Mouse (Mus musculus): ENCODE data around the gene Slc25a15. TPM values are rescaled to one million over a fixed set of nuclear protein-coding genes. Genes with fewer than 3 reads are reported as not detected.

Gene Slc25a15
- polyA plus RNA-seq (2012; ENCODE audit: insufficient read depth, insufficient read length, missing spikeins): 8.8 and 9.4 TPM in 2 replicates

DNA sequence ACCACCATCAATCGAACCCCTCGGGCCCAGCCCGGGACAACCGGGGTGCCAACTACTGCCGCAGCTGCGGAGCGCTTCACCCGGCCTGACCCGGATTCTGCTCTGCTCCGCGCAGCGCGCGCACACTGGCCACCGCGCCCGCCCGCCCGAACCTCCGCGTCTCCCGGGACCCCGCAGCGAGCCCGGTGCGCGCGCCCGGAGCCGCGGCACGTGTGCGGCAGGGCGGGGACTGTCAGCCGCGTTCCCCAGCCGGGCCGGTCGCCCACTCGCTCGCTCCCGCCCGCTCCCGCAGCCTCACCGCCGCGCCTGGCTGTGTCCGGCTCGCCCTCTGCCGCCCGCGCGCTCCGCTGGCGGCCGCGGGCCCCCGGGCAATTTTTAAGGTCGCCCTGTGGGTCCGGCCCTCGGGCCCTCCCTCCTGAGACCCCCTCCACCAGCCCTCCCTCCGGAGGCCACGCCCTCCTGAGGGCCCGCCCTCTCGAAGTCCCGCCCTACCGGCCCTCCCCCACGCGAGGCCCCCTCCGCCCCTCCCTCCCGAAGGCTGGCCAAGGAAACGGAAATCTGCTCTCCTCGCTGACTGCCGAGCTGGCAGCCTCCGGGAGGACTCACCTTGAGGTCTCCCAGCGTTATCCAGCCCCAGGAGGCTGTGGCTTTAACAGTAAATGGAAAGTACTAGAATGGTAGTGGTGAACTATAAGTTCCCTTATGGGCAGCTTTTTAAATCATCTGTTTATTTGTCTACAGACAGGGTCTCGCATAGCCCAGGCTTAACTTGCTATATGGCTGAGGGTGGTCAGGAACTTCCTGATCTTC, at the start of gene Slc25a15:
Gene Slc25a15, minus strand, starts transcription at position 456 of the 810 bp plus-strand sequence.
- 0 out of 2 replicates have a peak, but pooled peaks cover 2% of the 10 kb centered on the region for H3K4me1 ChIP-seq (ENCODE audit: control insufficient read depth, insufficient read depth, insufficient read length, low read length)
- peak within 1 kb of the TSS; percentile 93 for H3K27ac ChIP-seq (replicated peaks; ENCODE audit: low read depth, low read length)

DNA sequence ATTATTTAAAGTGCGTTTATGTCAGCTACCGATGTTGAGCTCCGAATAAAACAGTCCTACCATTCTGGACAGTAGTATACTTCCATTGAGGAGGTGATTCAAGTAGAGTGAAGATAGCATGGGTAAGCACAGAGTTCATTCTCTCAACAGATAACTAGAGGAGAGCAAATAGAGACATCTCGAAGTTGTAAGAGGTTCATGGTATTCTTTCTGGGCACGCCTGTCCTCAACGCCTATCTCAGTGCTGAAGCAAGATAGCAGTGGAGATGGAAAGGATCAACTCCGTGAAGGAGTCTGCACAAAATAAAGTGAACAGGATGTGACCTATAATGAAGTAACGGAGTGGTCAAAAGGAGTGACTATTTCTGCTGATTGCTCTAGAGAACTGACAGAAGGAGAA, 13.6 kb upstream of the Slc25a15 start:
- H3K27ac ChIP-seq (replicated peaks; ENCODE audit: low read depth, low read length): no peak overlapping the region
- H3K4me1 ChIP-seq (ENCODE audit: control insufficient read depth, insufficient read depth, insufficient read length, low read length): no peaks in the 10 kb centered on the region
- H3K4me3 ChIP-seq (ENCODE audit: insufficient read depth, low read depth, low read length): peak overlapping the region; percentile 94

More for the DNA sequence above, at the start of gene Slc25a15:
- peak within 1 kb of the TSS; percentile 97 for H3K4me3 ChIP-seq (ENCODE audit: insufficient read depth, low read depth, low read length)

DNA sequence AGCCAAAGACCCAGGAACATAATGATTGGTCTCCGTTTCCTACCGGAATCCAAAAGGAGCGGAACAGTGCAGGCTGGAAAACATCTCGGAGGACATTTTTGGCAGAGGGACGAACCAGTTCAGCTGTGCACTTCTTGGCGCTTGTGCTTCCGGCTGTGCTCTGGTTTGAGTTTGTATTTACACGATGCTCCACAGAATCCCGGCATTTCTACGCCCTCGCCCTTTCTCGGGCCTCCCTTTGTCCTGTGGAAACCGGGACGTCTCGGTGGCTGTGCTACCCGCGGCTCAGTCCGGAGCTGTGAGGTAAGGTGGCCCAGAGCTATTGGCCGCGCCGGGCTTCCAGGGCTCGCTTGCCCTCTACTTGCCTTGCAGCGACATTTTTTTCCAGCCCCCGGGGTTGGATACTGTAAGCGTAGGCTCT, 12.9 kb upstream of the Slc25a15 start, which contains the start of gene Mrps31:
Gene Mrps31, plus strand, starts transcription at position 80 of the 421 bp plus-strand sequence.
- Histone ChIP-seq H3K4me1 (ENCODE audit: control insufficient read depth, insufficient read depth, insufficient read length, low read length) (no peaks in the 10 kb centered on the region), H3K27ac (replicated peaks; ENCODE audit: low read depth, low read length) (peak within 1 kb of the TSS; percentile 75)

DNA sequence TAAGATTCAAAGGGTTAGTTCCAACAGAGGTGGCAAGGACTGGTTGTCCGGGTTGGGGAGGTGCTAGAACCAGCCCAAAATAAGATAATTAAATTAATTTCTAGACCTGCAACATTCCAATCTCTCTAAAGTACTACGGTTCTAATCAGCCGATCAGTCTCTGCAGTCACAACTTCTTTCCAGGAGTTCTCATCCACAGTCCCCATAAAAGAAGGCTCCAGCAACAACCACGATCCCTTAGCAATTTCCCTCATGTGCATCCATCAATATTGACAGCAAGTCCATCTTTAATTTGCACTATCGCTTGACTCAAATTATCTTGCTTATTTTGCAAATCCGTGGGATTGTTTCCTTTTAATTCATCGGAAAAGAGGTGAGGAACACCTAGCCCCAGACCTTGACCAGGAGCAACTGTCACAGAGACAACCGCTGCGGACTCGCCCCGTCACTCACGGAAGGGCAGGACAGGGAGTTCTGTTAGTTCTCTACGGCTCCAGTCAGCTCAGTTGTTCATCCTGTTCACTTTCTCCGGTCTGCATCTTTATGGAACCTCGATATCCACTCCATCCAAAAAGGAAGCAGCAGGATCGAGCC, 12.4 kb upstream of the Slc25a15 start:
- peak overlapping the region; percentile 60 for H3K4me3 ChIP-seq (ENCODE audit: insufficient read depth, low read depth, low read length)
- H3K4me1 ChIP-seq (ENCODE audit: control insufficient read depth, insufficient read depth, insufficient read length, low read length): no peaks in the 10 kb centered on the region
- 0 out of 2 replicates have a peak overlapping the region, but pooled peaks have one; percentile 18 for H3K27ac ChIP-seq (replicated peaks; ENCODE audit: low read depth, low read length)

More for the DNA sequence above, 12.9 kb upstream of the Slc25a15 start, which contains the start of gene Mrps31:
- H3K4me3 ChIP-seq (ENCODE audit: insufficient read depth, low read depth, low read length): peak within 1 kb of the TSS; percentile 94

DNA sequence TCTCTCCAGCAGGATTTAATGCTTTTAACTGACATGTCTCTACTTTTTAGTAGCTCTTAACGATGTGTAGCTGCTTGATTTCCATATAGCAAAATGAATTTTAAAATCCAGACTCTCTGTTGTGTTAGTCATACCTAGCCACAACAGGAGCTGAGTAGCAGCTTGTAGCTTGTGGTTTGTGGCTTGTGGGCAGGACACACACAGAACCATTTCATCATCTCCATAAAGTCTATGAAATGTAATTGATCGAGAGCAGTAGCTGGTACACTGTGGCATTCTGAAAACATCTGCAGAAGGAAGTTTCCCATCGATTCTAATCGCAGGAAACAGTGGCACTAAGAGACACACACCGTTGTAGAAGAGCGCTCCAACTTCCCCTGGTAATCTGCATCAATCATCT, 7.3 kb upstream of the Slc25a15 start:
- H3K27ac ChIP-seq (replicated peaks; ENCODE audit: low read depth, low read length): no peak overlapping the region
- no peak overlapping the region for H3K4me3 ChIP-seq (ENCODE audit: insufficient read depth, low read depth, low read length)
- no peaks in the 10 kb centered on the region for H3K4me1 ChIP-seq (ENCODE audit: control insufficient read depth, insufficient read depth, insufficient read length, low read length)

DNA sequence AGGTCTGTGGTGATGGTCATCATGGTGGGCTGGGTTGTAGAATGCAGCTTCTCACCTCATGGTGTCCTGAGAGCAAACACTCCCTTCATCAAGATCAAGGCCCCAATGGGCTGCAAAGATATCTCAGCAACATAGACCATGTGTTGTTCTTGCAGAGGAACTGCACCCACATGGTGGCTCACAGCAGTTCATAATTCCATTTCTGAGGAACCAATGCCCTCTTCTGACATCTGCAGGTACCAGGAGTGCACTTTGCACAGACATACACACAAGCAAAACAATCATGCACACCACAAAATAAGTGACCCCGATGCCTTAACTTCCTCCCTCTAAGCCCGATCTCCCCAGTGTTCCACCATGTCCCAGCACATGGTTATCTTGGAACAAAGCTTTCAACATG, 4.8 kb upstream of the Slc25a15 start:
- no peak overlapping the region for H3K4me3 ChIP-seq (ENCODE audit: insufficient read depth, low read depth, low read length)
- 0 out of 2 replicates have a peak, but pooled peaks cover 2% of the 10 kb centered on the region for H3K4me1 ChIP-seq (ENCODE audit: control insufficient read depth, insufficient read depth, insufficient read length, low read length)
- H3K27ac ChIP-seq (replicated peaks; ENCODE audit: low read depth, low read length): no peak overlapping the region

DNA sequence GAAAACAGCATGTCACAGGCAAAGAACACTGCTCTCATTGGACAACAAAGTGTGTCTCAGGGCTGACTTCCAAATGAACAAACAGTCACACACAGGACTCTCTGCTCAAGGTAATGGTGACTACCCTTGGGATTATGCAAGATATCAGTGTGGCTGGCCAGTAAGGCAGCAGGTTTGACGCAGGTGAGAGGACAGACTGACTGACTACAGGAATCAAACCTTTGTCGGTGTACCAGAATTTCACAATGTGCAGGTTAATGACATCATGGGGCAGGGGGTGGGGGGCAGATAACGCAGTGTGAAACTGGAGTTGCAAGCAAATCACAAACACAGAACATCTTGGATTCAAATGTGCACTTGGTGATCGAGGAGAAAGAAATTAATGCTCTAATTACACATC, 2.2 kb upstream of the Slc25a15 start:
- Histone ChIP-seq H3K27ac (replicated peaks; ENCODE audit: low read depth, low read length) (no peak overlapping the region), H3K4me1 (ENCODE audit: control insufficient read depth, insufficient read depth, insufficient read length, low read length) (0 out of 2 replicates have a peak, but pooled peaks cover 2% of the 10 kb centered on the region), H3K4me3 (ENCODE audit: insufficient read depth, low read depth, low read length) (no peak overlapping the region)

DNA sequence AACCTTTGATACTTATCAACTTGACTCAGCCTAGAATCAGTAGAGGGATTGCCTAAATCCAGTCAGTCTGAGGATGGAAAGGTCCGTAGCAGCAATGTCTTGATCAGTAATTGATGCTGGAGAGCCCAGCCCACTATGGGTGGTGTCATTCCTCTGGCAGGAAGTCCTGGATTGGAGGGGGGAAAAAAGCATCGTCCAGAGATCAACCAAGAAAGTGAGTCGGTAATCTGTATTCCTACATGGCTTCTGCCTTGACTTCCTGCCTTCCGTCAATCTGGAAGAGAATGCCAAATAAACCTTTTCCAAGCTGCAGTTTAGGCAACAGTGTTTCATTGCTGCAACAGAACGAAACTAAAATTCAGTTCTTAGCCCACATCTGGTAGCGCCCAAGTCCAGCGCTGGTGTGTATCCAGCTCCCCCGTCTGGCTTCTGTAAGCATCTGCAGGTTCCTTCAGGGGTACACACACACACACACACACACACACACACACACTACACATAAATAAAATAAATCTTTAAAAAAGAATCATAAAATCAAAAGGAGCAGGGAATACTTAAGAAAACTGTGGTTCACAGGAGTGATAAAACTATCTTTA, 986 bp upstream of the Slc25a15 start:
- H3K4me3 ChIP-seq (ENCODE audit: insufficient read depth, low read depth, low read length): peak overlapping the region; percentile 69; the same call in 1 of the 2 replicates
- 0 out of 2 replicates have a peak, but pooled peaks cover 2% of the 10 kb centered on the region for H3K4me1 ChIP-seq (ENCODE audit: control insufficient read depth, insufficient read depth, insufficient read length, low read length)

DNA sequence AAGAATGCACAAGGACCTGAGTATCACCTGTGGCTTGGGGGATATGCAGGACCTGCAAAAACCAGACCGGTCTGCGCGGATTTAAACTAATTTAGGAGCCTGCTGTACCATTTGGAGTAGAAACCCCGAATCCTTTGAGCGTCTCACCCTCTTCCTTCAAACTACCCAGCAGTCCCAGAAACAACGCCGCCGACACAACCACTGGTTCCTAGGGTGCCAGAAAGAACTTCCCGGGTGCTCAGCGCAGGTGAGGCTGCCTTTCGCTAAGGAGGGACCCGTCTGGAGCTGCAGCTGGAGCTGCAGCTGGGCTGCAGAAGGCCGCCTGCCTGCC, 621 bp downstream of the Slc25a15 start:
- Histone ChIP-seq H3K4me3 (ENCODE audit: insufficient read depth, low read depth, low read length) (peak overlapping the region; percentile 97), H3K27ac (replicated peaks; ENCODE audit: low read depth, low read length) (peak overlapping the region; percentile 35; the same call in 1 of the 2 replicates), H3K4me1 (ENCODE audit: control insufficient read depth, insufficient read depth, insufficient read length, low read length) (0 out of 2 replicates have a peak, but pooled peaks cover 2% of the 10 kb centered on the region)

More for the DNA sequence above, 986 bp upstream of the Slc25a15 start:
- peak overlapping the region; percentile 93 for H3K27ac ChIP-seq (replicated peaks; ENCODE audit: low read depth, low read length)

DNA sequence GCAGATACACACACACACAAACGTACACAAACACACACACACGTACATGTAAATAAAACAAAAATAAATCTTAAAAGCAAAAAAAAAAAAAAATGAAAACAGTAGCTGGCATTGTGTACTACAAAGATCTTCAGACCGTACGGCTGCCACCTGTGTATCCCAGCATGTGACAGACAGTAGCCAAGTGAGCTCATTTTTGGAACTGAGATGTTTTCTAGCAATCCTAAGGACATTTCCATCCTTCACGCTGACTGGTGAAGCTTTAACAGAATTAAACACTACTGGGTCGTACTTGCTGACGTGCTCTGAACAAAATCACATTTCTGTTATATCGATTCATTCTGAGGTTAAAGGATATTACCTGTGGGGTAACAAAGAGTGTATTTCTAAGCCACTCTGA, 3.1 kb downstream of the Slc25a15 start:
- Histone ChIP-seq H3K4me3 (ENCODE audit: insufficient read depth, low read depth, low read length) (no peak overlapping the region), H3K27ac (replicated peaks; ENCODE audit: low read depth, low read length) (no peak overlapping the region), H3K4me1 (ENCODE audit: control insufficient read depth, insufficient read depth, insufficient read length, low read length) (0 out of 2 replicates have a peak, but pooled peaks cover 2% of the 10 kb centered on the region)

DNA sequence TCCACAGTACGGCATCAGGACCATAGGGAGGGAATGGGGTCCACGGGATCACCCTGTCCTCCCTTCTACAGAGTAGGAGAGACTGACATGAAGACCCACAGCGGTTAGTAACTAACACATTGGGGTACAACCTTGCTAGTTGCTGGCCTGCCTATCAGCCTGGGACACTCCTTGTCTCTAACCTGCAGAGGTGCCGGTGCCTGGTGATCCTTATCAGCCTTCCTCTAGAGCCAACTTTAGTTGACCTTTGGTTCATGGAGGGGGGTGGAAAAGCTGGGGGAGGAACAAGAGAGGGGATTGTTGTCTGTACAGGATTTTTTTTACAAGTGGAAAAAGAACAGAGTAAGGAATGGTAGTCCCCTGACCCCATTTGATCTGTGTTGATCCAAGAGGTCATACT, 3.9 kb downstream of the Slc25a15 start:
- H3K4me1 ChIP-seq (ENCODE audit: control insufficient read depth, insufficient read depth, insufficient read length, low read length): 0 out of 2 replicates have a peak, but pooled peaks cover 2% of the 10 kb centered on the region
- H3K4me3 ChIP-seq (ENCODE audit: insufficient read depth, low read depth, low read length): no peak overlapping the region
- no peak overlapping the region for H3K27ac ChIP-seq (replicated peaks; ENCODE audit: low read depth, low read length)

DNA sequence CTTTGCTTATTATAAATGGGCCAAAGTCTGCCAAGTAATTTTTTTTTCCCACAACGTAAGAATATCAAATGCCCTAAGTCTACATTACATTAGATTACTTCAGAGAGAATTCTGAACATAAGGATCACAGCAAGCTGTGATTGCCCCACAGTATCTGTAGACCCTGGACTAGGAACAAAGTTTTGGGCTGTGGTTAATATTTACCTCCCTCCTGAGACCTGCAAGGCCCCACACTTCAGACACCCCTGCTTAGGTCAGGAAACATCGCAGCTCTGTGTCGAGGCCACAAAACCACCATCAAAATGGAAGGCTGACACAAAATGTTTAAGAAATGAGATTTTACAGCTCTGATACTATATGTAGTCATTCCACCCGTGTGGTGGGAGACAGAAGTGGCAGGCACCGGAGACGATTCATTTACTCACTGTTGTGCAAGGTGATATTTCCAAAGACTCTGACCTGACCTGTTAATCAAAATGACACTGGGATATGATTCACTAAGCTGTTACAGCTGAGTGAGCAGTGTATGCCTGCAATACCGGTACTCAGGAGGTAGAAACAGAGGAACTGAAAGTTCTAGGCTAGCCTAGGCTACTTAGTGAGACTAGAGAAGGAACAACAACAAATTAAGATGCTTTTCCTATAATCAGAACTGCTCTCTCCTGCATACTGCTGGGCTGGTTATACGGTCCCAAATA, 7.5 kb downstream of the Slc25a15 start:
- no peaks in the 10 kb centered on the region for H3K4me1 ChIP-seq (ENCODE audit: control insufficient read depth, insufficient read depth, insufficient read length, low read length)
- no peak overlapping the region for H3K27ac ChIP-seq (replicated peaks; ENCODE audit: low read depth, low read length)
- H3K4me3 ChIP-seq (ENCODE audit: insufficient read depth, low read depth, low read length): no peak overlapping the region

DNA sequence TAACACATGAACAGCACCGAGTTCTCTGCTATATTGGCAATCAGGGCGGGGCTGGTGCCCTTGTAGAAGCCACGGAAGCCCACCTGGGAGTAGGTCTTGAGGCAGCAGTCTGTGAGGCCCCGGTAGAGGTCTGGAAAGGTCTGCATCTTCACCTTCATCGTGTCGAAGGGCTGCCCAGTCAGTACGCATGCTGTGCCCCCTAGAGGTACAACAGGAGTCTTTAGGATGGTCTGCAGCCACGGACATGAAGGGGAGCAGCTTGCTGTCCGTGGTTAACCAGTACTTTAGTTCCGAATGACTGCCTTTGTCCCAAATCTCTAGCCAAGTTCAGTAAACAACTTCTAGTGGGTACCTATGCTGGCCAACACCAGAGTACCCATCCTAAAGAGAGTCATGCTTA, 8.5 kb downstream of the Slc25a15 start:
- H3K27ac ChIP-seq (replicated peaks; ENCODE audit: low read depth, low read length): no peak overlapping the region
- H3K4me1 ChIP-seq (ENCODE audit: control insufficient read depth, insufficient read depth, insufficient read length, low read length): no peaks in the 10 kb centered on the region
- no peak overlapping the region for H3K4me3 ChIP-seq (ENCODE audit: insufficient read depth, low read depth, low read length)

DNA sequence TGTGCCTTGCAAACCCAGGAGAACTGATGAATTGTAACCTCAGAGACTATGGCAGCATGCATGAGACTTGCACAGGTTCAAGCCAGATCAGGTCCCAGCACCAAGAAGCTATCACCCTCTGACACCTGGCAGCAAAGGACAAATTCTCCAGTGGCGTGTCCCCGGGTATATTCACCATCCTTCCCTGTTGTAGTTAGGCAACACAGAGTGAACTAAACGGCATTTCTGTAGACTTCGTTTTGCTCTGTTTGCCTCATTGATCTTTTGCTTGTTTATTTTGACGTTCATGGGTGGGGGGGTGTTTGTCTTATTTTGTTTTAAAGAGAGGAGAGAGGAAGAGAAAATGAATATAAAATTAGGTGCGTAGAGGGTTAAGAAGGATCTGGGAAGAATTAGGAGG, 13.2 kb downstream of the Slc25a15 start:
- Histone ChIP-seq H3K4me3 (ENCODE audit: insufficient read depth, low read depth, low read length) (no peak overlapping the region), H3K27ac (replicated peaks; ENCODE audit: low read depth, low read length) (no peak overlapping the region), H3K4me1 (ENCODE audit: control insufficient read depth, insufficient read depth, insufficient read length, low read length) (no peaks in the 10 kb centered on the region)

All from brown adipose tissue, adult 24 weeks (tissue).